Mouse (Mus musculus): ENCODE results near the gene Reps1.

DNA sequence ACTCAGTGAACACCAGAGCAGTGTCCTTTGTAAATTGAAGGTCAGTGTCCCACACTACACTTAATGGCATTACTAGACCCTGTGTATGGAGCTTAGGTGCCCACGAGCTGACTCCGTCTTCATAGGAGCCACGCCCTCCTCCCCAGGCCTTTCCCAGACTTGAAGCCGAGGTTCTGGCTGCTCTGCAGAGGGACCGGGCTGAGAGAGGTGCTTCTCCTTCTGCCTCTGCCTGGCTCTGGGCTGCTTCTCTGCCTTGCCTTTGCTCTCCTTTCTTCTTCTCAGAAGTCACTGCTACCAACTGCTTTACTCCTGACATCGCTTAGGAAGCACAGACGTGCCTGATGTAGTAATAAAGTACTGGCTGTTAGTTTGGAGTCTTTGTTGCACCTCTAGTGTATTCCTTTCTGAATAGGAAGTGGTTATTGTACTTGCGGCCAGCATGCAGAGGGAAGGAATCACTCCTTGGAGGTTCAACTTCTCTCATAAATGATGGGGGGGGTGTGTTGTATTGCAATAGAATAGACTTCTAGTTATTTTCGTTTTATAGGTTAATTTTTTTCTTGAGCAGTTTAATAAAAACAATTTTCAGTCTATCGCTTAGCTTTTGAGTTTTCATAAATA is 57.9 kb downstream of the Reps1 start:
- TF ChIP-seq POLR2A (IDR thresholded peaks at IDR 0.05; ENCODE audit: extremely low read depth, insufficient read depth, low read length) (no peak), CTCF (IDR thresholded peaks at IDR 0.05; ENCODE audit: extremely low read depth, insufficient read depth, low read length) (no peak)
